Mouse (Mus musculus) adipocyte (in vitro differentiated cells): ENCODE data around the gene Kat6b.
A peak's percentile ranks its signal among the peaks of the same experiment; 100 is the strongest.
"Not testable (repeated sequence)": the region's sequence is repeated elsewhere in the genome, so short reads cannot be mapped to it uniquely, and the experiment has no call there.

ENCODE experiments used
- DNase-seq: peaks from one replicate; pipeline ENCODE4 v3.0.0-alpha.2; 2016; ENCODE audit warnings: low spot score

The Kat6b gene

DNA sequence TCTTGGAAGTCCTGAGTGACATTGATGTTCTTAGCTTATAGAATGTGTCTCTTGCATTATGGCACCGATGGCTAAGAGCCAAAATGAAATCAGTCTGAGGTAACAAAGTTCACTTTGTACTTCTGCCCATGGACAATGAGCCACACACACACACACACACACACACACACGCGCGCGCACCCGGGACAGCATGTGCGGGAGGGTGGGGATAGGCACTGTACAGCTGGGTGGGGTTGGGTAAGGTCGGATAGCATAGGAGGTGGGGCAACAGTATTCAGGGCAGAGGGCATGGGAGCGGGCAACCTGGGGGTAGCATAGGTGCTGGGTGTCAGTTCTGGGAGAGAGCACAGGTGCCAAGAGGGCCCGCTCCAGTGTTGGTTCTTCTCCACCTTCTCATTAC is 3.5 kb downstream of the Kat6b start:
- no peak for DNase-seq

- no peak for DNase-seq
Observed at GRCm38 (mm10) chr14:21485961-21486520, 4.8 kb downstream of the Kat6b start.

GRCm38 (mm10) chr14:21487135-21487534 is 5.9 kb downstream of the Kat6b start:
- DNase-seq, result not testable (repeated sequence)

GRCm38 (mm10) chr14:21488426-21489115 is 7.3 kb downstream of the Kat6b start:
- DNase-seq, result not testable (repeated sequence)

DNA sequence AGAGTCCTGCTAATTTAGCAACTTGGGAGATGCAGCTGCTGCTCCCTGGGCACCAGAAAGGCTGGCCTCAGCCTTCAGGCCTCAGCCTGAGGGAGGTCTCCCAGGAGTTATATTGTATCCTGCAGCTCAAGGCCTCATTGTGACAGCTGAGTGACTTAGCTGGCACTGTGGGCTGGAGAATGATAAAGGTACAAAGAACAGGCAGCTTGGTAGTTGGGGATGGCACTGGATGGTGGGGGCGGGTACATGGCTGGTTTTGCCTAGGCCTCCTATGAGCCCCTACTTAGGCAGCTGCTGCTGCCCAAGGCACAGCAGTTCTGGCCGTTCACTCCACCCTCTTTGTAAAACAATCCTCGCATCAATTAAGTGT is 7.9 kb downstream of the Kat6b start:
- DNase-seq, result no peak

GRCm38 (mm10) chr14:21490141-21490540 is 8.9 kb downstream of the Kat6b start:
- DNase-seq, result peak; percentile 18

- DNase-seq, result no peak
Observed at GRCm38 (mm10) chr14:21498361-21498996, 17.2 kb downstream of the Kat6b start.

DNA sequence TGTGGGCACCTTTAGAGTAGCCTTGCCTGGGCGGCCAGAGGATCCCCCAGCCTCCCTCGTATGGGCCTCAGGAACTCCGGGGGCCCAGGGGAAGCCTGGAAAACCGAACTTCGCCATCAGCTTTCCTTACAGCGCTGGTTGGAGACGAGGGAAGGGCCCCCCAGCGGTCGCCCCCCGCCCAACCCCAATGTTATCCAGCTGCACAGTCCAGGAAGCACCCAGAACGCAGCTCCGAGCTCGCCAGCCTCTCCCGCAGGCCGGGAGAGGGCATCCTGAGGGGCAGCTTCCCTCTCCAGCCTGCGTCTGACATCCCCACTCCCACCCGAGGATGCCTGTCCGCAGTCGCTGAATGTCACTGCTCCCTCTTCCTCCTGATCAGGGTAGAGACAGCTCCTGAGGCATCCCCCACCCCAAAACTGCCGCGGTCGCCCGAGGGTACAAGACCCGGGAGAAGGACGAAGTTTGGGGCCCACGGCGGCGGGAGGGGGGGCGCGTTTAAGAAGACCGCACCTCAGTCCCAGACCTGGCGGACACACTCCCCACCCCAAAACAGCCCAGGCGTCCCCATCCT is 17.9 kb downstream of the Kat6b start:
- no peak for DNase-seq

DNA sequence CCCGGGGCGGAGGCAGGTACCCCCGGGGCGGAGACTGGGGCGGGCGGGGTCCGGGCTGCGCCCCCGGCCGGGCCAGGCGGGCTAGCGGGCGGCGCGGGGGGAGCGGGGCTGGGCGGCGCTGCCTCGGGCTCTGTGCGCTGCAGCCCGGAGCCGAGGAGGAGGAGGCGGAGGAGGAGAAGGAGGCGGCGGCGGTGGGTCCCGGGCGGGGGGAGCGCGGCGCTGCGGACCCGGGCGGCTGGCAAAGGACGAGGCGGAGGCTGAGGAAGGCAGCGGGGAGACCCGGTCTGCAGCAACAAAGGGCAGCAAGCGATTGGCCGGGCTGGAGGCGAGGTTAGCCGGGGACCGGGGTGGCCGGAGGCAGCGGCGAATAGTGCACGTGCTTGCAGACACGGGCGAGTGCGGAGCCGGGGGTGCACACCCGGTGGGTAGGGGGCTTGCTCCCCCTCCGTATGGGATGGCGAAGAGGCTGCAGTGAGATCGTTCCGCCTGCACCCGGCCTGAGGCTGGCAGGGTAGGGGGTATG is 18.5 kb downstream of the Kat6b start:
- DNase-seq, result no peak

DNA sequence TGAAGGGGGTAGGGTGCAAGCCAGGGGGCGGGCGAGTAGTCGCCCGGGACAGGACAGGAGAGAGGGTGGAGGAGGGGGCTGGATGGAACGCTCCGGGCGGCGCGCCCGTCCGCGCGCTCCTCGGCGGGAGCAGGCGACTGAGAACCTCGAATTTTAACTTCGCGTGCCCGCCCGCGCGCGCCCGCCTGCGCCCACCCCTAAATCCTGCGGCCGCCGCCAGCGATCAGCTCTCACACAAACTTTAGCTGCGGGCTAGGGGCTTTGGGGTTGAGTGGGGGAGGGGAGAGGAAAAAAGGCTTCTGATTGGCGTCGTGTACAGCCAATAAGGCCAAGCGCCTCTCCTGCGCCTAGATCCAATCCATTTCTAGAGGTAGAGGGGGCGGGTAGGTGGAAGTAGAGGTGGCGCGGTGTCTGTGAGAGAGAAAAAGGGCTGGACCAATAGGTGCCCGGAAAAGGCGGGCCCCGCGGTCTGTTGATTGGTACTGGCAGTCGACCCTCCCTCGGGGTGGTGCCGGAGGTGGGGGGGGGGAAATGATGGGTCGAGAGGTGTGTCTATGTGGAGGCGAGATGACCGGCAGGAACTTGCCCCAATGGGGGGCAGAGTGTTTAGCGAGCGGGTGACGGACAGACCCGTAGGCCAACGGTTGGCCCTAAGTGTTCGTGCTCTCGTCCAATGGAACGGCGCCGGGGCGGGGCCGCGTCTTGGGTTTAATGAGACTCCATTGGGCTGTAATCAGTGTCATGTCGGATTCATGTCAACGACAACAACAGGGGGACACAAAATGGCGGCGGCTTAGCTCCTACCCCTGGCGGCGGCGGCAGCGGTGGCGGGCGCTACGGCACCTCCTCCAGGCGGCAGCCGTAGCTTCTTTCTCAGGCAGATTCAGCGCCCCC is 19.2 kb downstream of the Kat6b start:
- peak; percentile 98 for DNase-seq

DNA sequence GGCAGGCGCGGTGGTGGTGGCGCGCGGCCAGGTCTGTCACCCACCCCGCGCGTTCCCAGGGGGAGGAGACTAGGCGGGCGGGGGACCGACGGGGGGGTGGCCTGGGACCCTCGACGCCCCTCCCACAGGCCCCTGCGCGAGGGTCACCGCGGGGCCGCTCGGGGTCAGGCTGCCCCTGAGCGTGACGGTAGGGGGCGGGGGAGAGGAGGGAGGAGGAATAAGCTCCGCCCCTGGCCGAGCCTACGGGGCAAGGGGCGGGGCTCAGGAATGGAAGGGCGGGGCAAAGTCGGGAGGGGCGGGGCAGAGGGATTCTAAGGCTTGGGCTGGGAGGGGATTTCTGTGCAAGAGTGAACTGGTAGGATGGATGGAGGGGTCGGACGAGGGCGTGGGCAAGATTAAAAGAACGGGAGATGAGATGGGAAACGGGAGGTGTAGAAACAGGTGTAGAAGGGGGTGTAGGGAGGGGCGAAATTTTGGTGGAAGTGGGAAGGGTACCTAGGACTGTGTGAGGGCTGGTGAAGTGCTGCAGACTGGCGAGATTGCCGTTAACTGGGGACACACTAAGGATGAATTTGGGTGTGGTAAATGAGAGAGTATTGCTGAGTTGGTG is 19.9 kb downstream of the Kat6b start:
- DNase-seq, result peak; percentile 80

- no peak for DNase-seq
Observed at GRCm38 (mm10) chr14:21505036-21505435, 23.8 kb downstream of the Kat6b start.

DNA sequence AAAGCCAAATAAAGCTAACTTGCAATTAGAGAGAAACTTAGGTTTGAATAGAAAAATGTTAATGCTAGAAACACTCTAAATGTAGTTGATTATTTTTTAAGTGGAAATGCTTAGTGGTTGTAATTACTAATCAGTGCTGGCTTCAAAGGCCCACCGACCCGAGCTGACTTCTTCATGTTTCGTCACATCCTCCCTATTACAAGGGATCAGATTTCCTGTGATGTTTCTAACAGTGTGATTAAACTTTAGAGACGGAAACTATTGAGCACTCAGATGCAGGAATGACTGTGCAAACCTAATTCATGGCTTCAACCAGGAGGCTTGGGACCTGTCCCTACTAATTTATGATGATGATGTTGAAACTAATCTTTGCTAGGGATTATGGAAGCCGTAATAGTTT is 25.8 kb downstream of the Kat6b start:
- no peak for DNase-seq

DNA sequence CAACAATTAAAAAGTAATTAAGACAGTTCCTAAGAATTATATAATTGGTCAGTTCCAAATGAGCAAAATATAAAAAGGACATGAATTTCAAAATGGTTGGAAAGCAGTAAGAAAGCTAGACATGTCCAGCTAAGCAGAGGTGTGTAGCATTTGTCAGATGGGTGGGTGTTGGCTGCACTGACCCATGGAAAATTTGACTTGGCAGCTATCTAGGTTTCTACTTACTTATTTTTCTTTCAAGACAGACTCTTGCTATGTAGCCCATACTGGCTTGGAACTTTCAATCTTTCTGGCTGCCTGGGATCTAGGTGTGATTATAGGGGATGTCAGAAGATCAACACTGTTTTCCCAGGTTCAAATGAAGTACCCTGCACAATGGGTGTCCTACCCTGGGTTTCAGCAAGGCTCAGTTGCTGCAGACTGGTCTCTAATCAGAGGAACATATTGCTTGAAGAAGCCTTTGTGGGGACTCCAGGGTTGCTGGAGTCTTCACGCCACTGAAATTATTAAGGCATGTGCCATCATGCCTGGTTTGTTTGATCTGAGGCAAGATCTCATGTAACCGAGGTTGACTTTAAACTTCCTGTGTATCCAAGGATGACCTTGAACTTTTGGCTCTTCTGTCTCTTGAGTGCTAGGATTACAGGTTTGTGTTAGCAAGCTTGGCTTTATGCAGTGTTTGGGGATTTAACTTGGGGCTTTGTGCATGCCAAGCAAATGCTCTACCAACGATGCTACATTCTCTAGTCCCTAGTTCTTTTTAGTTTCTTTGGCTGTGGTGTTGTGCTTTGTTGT is 28.1 kb downstream of the Kat6b start:
- DNase-seq, result no peak

DNA sequence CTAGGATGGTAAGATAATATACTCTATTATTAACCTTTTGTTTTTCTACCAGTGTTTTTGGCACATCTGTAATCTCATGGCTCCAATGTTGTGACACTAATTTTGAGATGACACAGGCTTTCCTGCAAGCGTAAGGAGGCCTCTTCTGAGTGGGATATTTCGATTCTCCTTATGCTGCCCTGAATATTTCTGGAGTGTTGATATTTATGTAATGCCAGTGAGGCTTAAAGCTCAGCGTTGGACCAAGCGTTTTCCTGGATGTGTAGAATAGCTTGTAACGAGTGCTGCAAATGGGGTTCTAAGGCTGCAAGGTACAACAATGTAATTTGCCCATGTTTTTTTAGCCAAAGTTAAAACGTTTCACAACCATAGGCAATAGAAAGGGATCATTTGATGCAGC is 30.2 kb downstream of the Kat6b start:
- no peak for DNase-seq

DNA sequence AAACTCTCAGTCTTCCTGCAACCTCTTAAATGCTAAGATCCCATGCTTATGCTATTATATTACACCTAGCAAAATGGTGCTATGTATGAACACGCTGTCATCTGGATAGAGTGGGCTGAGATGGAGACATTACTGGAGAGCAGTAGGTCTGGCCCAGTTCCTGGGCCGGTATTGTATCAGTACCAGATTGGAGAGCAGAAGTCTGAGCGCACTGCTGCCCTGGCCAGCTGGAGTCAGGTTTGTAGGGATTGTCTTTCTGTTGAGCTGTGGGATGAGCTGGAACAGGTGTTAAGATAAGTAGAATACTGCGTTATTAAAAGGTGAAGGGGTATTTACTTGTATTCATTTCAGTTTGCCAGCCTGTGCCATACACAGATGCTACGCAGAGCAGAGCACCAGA is 34.3 kb downstream of the Kat6b start:
- DNase-seq, result no peak

- no peak for DNase-seq
Observed at GRCm38 (mm10) chr14:21519307-21519706, 38.1 kb downstream of the Kat6b start.

GRCm38 (mm10) chr14:21520496-21520895 is 39.3 kb downstream of the Kat6b start:
- no peak for DNase-seq

- not testable (repeated sequence) for DNase-seq
Observed at GRCm38 (mm10) chr14:21521496-21521895, 40.3 kb downstream of the Kat6b start.

DNA sequence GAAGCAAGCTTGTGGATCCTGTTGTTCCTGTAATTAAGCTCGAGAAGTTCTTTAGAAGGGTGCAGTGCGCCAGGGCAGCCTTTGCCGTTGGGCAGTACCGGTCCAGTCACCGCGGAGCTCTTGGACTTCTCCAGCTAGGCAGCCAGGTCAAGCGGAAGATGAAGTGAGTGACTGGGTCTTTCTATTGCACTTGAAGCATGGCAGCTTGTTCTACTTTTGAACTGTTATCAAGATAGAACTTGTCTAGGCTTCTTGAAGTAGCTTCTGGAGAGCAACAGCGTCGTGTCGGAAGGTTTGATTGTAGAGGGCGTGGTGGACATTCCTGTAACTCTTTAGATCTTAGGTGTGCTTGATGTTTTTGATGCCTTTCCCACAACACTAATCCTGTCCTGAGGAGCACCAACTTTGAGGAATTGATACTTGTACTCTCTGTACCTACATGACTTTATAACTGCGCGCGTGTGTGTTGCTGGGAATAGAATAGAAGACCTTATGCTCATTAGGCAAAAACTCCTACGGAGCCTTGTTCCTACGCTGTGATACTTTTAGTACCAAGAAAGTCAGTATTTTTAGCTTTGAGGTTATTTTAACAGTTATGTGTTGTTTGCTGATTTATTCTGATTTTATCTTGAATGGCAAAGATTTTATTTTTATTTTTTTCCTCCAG is 41.2 kb downstream of the Kat6b start:
- no peak for DNase-seq
